Mouse (Mus musculus): ENCODE measurements around the gene Zfp277. TPM values are rescaled to one million over a fixed set of nuclear protein-coding genes. Genes with fewer than 3 reads are reported as not detected.

Gene Zfp277
- total RNA-seq, 2 experiments from 2014 or later = 28.1 to 29.0 TPM

DNA sequence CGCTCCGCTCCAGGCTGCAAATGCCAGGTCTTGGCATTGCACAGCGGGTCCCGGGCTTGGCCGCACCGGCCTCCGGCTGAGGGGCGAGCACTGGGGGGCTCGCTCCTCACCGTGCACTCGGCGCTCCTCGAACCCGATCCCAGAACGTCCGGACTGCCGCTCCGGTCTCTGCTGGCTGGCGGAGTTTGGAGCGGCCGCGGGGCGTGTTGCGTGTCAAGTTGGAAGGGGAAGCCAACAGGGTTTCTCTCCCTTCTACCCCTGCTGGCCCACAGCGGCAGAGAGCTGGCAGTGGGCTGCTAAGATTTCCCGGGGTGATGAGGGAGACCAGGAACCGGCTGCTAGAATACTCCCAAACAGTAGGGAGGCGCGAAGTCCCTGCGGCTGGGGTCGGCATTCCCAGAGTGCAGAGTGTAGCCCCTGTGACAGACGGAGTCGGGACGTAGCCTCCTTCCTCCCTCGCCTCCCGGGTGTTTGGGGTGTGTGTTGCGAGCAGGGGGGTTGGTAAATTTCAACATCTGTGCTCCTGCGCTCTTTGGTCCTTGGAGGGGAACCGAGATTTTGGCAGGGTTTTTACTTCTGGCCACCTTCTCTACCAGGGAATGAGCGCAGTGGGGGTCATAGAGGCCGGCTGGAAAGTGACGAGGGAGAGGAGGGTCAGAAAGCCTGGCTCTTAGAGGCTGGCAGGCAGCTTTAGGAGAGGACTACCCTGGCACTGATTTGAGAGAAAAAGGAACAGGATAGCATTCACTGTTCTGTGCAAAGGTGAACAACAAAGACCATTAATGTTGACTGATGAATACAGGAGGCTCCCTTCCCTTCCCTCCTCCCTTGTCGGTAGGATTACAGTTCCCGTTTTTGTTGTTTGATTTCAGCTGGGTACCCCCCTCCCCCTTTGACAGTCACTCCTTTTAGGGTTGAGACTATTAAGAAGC is 1.0 kb upstream of the Zfp277 start:
- peak; percentile 60 to 68 for DNase-seq (ENCODE audit: low spot score in 2 of 2)

DNA sequence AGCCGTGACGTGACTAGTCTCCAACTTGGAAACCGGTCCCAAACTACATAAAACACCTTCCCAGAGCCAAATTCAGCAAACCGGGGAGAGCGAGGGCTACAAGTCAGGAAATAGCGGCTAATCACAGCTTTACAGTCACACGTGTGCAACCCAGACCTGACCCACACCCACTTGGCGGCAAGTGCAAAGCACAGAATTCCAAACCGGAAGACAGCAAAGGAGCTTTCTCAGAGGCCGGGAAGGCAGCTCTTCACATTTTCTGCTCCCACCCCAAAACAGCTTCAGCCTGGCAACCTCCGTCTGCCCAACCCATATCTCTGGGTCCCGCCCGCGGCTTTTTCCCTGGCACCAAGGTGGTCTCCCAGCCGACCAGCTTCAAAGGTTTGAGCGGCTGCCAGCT is 496 bp downstream of the Zfp277 start:
- no peak for DNase-seq (ENCODE audit: low spot score in 2 of 2)

DNA sequence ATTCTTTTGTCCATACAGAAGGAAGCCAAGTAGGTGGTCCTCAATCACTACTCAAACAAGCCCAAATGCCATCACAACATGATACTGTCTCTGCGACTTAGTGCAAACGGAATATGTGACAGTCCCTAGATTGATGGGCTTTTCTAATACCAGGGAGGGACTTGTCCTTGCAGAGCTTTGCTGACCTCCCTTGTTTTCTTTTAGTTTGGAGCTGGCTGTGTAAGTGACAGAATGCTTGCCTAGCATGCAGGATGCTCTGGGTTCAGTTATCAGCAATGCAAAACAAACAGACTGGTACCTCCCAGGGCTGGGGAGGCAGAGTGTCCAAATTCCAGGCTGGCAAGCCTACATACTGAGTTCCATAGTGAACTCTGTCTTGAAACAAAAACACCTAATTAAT is 7.7 kb downstream of the Zfp277 start:
- no peak for DNase-seq (ENCODE audit: low spot score in 2 of 2)

DNA sequence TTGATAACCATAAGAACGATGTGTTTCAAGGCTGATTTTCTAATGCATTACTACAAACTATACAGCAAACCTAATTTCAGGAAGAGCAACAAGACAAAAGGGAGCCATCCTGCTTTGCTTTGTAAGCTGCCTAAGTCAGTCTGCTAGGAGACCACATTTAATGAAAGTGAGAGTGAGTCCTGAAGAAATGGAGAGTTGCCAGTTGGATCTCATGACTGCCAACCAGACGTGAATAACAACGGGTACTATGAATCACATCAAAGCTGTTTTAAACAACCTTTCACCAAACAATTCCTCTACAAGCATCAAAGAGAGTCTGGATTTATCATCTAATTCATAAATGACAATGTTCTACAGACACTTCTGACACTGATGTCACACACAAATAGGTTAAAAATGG is 11.6 kb downstream of the Zfp277 start:
- DNase-seq (ENCODE audit: low spot score in 2 of 2) = no peak

DNA sequence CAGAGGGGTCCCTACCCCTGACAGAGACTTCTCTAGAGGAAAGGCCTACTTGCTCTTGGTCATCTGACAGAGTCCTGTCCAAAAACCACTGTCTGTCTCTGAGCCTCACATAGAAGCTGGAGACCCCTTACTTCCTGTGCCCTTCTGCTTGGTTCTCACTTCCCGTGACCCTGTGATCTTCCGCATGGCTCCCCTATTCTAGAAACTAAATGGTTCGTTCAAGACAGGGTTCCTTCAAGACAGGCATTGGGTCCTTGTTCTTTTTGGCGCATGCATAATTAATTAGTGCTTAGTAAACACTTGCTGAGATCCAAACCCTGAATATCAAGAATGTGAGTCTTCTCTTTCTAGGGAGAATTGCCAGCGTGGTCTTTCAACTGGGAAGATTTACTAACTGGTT is 14.6 kb downstream of the Zfp277 start:
- no peak for DNase-seq (ENCODE audit: low spot score in 2 of 2)

DNA sequence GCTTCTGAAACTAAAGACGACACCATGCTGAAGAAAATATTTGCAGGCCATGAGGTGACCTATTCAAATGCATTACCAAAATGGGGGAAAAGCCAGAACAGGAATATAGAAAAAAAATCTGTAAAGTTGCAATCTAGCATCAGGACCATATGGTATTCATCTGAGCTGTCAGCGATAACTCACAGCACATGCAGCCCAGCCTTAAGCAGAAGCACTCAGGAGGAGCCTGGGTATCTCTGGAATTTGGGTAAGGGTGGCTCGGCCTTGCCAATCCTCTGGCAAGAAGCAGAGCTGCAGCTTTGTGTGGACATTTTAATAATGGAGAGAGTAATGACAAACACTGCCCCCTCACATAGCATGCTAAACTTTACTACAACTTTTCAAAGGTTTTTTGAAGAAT is 15.7 kb downstream of the Zfp277 start:
- no peak for DNase-seq (ENCODE audit: low spot score in 2 of 2)

DNA sequence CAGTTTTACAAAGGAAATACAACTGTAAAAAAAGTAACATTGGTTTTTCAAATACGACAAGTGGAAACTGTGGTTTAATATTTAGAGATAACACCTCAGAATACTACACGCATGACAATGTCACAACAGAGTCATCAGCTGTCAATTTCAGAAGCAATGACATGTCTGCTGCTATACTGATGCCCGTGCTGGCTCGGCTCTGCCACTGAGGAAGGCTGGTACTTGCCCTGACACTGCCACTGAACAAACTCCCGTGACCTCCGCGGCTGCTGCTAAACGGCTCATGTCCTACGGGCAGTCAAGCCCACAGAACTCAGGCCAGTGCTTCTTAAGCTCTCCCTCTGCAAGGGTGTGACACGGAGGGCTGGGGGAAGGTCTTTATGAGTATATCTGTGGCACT is 18.1 kb downstream of the Zfp277 start:
- no peak for DNase-seq (ENCODE audit: low spot score in 2 of 2)

DNA sequence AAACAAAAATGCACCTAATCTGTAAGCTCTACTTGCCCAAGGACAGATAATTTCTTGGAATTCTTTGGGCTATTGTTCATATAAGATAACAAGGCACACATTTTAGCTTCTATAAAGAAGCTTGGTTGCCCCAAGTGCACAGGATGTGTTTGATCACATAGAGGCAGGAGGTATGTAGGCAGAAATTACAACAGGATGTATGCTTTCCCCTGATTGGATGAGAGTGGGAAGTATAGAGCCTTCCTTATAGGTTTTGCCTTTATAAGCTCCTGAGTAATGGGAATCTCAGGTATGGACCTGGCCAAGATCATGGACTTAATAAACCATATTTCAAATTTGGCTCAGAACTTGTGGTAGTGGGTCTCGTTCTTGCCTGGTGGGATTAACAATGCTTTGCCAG is 20.7 kb downstream of the Zfp277 start:
- DNase-seq (ENCODE audit: low spot score in 2 of 2) = no peak

DNA sequence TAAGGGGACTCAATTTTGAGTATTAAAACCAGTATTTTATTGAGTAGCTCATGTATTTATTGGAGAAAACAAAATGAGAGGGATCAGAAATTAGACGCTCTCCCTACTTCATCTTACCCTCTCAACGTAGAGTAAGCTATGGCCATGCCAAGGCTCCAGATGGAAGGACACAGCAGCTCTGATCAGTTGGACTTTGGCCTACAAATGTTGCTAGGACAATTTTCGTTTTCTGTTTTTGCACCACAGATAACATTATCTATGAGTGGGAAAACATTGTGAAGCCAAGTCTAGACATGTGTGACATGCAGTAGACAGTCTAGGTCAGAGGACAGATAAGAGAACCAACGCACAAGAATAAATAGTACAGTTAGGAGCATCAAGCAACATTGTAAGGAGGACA is 28.4 kb downstream of the Zfp277 start:
- DNase-seq (ENCODE audit: low spot score in 2 of 2) = no peak

DNA sequence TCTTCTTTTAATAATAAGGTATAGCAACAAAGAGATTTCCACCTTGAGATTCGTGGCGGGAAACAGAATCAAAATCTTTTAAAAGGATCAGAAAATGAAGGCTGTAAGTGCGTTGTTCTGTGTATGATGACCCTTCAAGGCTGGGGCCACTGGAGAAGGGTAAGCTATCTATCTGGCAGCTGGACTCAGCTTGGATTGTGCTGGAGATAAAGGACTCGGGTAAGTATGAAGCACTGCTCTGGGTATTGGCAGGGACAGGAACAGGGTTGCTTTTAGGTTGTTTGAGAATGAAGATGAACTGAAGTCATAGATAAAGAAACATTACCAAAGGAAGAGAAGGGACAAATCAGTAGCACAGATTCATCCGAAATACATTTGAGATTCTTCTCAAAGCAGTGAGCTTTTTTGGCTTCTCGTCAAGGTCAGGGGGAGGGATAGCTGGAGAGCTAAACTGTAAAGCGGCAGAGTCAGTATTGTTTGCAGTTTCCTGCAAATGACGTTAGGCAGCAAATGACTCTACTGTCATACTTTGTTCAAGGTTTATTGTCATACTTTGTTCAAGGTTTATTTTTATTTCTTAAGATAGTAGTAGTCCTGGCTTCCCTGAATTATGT is 30.3 kb downstream of the Zfp277 start:
- no peak for DNase-seq (ENCODE audit: low spot score in 2 of 2)

DNA sequence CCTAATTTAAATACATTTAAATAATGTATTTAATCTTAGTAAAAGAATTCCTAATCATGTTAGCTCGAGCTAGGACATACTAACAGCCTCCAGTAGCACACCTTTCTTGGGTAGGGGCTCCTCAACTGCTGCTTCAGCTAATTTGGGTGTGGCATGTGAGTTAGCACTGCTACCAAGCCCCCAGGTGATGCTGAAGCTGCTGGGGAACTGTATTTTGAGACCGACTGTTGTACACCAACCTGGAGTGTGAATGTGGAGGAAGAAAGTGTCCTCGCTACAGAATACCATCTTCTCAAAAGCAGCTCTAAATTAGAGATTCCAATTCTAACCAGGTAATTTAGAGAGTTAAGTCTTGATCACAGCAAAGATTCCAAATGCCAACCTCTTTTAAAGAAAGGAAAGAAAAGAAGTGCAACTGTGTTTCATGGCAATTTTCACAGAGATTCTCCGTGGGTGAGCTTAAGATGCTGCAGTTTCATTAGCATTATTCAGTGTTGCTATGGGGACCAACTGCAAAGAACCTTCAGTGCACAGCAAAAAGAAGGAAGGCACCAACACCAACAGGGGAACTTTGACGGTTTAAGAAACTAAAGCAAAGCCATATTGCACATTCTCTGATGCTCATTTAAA is 30.9 kb downstream of the Zfp277 start:
- DNase-seq (ENCODE audit: low spot score in 2 of 2) = no peak

DNA sequence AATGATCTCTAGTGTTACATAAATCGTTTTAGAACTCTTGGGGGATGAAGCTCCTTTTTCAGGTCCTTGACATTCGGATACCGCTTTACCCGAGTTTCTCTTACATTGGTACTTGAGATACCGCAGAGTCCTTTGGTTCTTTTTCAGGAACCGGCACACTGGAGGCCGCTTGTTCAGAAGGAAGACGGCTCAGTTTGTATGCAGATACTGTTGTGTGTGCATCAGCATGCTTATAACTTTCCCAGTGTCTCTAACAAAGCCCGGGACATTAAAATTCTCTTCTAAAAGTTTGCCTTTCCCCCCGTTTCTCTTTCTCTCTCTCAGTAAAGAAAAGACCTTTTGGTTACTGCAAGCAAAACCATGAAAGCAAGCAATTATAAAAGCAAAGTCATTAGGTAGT is 45.9 kb downstream of the Zfp277 start:
- DNase-seq (ENCODE audit: low spot score in 2 of 2) = no peak

DNA sequence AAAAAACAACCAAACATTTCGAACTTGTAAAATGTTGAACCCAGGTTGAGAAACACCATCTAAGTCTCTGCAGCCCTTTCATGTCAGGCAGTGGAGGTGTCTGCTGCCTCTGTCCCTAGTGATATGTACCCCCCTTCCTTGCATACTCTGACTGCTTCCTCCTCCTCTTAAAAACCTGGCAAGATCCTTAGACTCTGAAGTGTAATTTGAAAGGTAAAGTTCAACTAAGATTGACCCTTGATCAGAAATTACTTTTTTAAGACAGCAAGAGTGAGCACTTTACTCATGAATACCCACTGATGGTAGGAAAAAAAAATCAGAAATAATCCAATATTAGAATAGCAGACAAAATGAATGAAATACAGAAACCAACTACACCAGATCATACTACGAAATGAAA is 46.3 kb downstream of the Zfp277 start:
- no peak for DNase-seq (ENCODE audit: low spot score in 2 of 2)

DNA sequence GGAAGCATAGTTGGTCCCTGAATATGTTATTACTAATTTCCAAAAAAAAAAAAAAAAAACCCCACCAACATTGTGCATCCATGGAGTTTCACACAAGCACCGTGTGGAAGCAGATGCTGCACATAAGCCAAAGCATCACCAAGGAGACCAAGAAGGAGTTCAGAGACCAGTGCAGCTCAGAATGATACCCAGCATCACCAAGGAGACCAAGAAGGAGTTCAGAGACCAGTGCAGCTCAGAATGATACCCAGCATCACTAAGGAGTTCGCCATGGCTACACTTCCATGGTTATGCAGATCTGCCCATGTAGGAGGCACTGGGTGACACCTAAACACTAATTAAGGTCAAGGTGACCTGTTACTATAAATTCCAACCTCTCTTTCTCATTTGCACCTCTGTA is 46.8 kb downstream of the Zfp277 start:
- no peak for DNase-seq (ENCODE audit: low spot score in 2 of 2)

DNA sequence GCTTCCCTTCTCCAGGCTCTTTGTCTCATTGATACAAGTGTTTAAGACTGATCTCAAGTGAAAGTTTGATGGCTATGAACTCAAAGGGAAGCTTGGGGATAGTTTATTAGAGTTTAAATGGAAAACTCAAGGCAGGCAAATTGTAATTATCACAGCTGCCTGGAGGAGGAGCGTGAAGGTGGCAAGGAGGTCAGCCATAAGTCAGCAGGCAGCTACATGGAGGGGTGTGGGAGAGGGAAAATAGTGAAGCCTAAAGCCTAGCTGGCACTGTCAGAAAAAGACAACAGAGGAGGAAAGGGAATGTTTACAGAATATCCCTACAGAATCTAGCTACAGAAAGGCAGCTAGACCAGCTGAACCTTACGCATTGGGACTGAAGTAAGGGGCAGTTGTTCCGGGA is 52.8 kb downstream of the Zfp277 start:
- no peak for DNase-seq (ENCODE audit: low spot score in 2 of 2)

DNA sequence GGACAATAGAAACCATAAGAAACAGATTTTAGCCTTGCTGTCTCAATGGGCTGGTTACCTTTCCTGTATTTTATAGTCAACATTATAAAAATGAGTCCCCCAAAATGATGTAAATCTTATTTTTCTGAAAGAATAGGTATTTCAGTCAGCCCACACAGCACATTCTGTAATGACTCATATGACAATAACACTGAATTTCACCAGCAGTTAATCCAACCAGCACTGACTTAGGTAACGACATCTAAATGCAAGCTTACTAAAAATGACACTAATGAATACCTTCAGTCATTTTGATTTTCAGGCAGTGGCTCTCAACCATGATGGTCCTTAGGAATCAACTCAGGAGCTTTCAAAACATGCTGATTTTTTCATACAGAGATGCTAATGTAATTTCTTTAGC is 54.4 kb downstream of the Zfp277 start:
- DNase-seq (ENCODE audit: low spot score in 2 of 2) = no peak

DNA sequence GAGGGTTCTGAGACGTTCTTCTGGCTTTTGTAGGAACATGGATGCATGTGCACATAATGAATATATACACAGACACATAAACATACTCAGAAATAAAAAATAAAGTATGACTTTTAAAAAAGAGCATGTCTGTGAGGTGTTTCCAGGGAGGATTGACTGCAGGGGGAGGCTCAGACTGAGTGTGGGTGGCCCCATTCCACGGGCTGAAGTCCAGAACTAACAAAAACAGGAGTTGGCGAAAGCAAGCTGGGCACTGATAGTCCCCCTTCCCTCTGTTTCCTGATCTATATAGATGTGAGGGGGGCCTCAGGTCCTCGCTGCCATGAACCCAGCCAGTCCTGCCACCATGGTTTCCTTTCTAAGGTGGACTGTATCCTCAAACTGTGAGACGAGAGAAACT is 57.9 kb downstream of the Zfp277 start:
- no peak for DNase-seq (ENCODE audit: low spot score in 2 of 2)

DNA sequence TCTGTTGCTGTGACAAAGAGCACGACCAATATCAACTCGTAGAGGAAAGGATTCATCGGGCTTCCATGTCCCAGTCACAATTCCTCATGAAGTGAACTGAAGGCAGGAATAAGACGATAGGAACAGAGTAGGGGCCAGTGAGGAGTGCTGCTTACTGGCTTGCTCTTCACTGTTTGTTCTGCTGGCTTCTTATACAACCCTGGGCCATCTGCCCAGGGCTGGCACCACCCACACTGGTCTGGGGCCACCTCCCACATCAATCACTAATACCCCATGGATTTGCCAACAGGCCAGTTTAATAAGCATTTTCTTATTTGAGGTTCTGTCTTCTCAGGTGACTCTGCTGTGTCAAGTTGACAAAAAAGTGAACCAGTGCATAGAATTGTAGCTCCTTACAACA is 60.4 kb downstream of the Zfp277 start:
- DNase-seq (ENCODE audit: low spot score in 2 of 2) = no peak

DNA sequence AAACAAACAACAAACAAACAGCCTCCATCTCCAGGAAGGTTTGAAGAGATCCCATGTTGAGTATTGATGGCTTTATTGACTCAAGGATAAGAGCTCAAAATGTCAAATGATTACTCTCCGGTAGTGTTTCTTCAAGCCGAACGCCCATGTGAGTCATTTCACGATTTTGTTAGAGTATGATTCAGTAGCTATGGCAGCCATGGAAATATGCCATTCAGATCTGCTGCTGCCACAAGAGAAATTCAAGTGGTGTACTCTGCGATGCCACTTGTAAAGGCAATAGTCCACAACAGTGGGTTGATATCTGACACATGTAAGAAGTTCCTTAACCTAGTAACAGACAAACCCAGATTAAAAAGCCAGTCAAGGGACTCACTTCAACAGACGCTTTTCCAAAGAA is 62.0 kb downstream of the Zfp277 start:
- DNase-seq (ENCODE audit: low spot score in 2 of 2) = no peak

DNA sequence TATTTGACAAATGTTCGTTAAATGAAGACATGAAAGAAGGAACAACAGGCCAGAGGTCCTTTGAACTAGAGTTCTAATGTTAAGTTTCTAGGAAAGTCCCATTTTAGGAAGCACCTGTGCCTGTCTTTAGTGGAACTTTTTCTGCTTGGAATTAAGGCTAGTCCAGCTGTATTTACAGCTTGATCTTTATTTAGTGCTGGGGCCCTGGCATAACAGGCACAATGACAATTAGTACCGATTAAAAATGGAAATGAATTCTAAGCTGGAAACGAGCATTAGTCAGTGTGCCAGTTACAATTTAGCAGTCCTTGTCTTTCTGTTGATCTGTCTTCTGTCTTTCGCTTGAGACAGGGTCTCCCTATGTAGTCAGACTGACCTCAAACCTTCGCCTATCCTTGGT is 63.2 kb downstream of the Zfp277 start:
- no peak for DNase-seq (ENCODE audit: low spot score in 2 of 2)

DNA sequence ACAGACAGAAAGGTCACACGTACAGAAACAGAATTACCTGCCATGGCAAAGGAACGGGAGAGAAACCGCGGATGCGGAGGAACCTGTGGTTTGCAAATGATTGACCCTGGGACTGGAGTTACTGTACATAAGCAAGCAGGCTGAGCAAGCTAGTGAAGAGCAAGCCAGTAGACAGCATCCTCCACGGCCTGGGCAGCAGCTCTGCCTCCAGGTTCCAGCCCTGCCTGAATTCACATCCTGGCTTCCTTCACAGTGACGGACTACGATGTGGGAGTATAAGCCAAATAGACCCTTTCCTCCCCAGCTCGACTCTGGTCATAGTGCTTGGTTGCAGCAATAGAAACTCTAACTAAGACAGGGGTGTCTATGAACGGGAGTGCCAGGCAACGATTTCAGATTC is 63.9 kb downstream of the Zfp277 start:
- no peak for DNase-seq (ENCODE audit: low spot score in 2 of 2)

DNA sequence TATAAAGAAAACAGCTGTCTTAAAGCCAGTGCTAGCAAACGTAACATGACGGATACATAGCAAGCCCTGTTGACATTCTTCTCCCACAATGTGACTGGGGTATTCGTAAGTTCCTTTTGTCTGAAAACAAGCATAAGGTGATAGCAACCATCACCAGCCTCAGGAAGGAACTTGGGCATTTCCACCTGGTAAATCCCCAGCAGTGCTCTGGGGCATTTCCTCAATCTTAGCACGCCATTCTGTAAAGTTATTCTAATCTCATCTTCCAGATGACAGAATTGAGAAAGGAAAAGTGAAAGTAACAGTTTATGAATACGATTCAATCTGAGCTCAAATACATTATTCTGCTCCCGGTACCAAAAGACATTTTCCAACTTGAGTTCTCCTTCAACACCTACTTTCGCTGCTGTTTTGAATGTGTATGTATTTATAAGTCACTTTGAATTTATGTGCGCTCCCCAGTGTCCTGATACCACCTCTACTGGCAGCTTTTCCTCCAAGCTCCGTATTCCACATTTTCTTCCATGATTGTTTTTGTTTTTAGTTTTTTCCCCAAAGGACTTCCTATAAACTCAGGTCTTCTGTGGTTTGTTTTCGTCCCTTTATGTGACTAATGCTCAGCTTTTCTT is 64.4 kb downstream of the Zfp277 start:
- DNase-seq (ENCODE audit: low spot score in 2 of 2) = no peak

Data from layer of hippocampus, postnatal 10 days (tissue).